Mouse (Mus musculus): ENCODE results near the gene Adssl1.
A peak's percentile ranks its signal among the peaks of the same experiment; 100 is the strongest.

Gene Adssl1

DNA sequence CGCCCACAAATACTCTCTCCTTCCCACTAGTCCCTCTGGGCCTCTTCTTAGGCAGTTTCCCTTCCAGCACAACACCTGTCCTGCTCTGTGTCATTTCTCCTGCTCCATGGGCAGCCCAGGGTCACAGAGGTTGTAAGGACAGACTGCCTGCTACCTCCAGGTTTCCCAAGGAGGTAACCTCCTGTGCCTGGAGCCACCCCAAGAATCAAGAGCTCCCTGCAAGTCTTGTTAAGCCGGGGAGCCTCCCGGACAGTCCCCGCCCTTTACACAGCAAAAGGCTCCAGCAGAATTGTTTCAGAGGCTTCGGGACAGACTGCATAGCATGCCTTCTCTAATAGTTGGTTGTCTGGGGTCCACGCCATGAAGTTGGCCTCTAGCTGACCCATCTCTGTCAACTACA lies 6.6 kb downstream of the Adssl1 start:
- no peak for DNase-seq

- DNase-seq: no peak
These were observed 7.4 kb downstream of the Adssl1 start for GRCm38 (mm10) chr12:112627097-112627881.

GRCm38 (mm10) chr12:112628197-112628596 lies 8.4 kb downstream of the Adssl1 start:
- no peak for DNase-seq

DNA sequence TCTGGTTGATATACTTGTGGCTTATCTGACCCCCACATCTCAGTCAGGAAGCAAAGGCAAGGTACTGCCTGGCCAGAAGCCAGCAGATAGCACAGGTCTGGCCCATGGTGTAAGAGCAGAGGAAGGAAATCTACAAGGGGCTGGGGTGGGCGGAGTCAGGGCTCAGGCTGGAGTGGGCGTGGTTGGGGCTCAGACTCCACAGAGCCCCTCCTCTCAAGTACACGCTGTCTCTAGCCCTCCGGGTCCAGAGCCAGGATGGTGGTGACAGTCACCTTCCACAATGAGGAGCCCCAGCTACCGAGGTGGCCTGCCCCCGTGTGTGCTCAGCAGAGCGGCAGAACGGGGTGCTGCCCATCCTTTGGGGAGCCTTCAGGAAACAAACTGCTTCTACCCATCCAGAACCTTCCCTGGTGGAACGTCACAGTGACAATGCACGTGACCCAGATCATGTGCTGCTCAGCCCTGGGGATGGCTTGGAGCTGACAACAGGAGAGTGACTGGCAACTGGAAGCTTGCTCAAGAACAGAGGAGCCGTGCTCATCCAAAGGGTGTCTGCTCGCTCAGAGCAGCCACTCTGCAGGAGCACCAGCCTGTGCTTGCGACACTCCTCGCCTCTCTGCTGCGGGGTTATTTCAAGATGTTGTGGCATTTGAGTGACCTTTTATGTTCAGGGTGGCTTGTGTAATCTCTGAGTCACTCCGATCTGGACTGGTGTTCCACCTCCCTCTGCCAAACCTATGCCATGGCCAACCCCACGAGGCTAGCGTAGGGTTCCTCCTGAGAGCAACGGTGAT lies 9.3 kb downstream of the Adssl1 start:
- peak; percentile 49 to 63 for DNase-seq

DNA sequence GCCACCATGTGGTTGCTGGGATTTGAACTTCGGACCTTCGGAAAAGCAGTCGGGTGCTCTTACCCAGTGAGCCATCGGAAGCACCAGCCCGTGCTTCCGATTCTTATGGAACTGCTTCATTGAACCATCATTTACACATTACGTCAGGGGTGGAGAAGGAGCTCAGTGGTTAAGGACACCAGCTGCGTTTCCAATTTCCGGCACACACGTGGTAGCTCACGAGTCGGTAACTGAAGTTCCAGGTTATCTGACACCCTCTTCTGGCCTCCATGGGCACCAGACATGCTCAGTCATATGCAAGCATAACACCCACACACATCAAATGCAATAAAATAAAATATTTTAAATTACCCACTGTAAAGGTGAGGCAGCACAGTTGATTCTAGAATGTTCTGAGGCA lies 10.2 kb downstream of the Adssl1 start:
- DNase-seq: no peak

GRCm38 (mm10) chr12:112630796-112631195 lies 11.0 kb downstream of the Adssl1 start:
- DNase-seq: no peak

GRCm38 (mm10) chr12:112631472-112631871 lies 11.6 kb downstream of the Adssl1 start:
- DNase-seq: no peak

- DNase-seq: no peak
These were observed 12.4 kb downstream of the Adssl1 start for GRCm38 (mm10) chr12:112632084-112632777.

- DNase-seq: no peak
These were observed 13.1 kb downstream of the Adssl1 start for GRCm38 (mm10) chr12:112632907-112633306.

GRCm38 (mm10) chr12:112633686-112634085 lies 13.8 kb downstream of the Adssl1 start:
- no peak for DNase-seq

GRCm38 (mm10) chr12:112639526-112639925 lies 19.7 kb downstream of the Adssl1 start:
- DNase-seq: peak in 1 of 2 experiments; percentile 30

GRCm38 (mm10) chr12:112643126-112643525 lies 23.3 kb downstream of the Adssl1 start:
- no peak for DNase-seq

DNA sequence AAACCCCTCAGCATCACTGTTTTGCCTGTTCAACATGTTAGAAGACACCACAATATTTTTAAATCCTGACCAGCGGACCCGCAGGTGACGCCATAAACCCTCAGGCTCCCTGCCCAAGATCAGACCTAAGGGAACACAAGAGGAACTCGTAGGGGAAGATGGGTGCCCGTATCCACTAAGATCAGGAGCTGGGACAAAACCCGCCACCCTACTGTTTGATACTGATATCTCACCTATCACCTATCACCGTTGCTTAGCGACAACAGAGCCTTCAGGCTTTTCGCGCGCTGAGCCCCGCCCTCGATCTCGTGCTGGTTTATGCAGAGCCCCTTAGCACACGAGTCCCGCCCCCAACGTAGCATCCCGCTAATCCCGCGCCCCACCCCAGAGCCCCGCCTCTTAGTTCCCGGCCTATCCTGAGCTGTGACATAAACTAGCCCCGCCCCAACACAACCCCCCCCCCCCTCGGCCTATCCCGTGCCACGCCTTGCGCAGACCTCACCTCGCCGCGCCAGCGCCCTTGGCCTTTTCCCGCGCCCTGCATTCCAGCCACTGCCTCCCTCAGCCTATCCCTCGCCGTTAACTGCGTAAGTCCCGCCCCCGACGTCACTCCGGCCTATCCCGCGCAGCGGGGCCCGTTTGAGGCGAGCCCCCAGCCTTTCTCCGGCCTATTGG lies 24.5 kb downstream of the Adssl1 start, which contains the start of gene Siva1:
TSS of gene Siva1 (plus strand) at position 500 of the 675 bp plus-strand sequence.
- peak; percentile 98 to 99 for DNase-seq

DNA sequence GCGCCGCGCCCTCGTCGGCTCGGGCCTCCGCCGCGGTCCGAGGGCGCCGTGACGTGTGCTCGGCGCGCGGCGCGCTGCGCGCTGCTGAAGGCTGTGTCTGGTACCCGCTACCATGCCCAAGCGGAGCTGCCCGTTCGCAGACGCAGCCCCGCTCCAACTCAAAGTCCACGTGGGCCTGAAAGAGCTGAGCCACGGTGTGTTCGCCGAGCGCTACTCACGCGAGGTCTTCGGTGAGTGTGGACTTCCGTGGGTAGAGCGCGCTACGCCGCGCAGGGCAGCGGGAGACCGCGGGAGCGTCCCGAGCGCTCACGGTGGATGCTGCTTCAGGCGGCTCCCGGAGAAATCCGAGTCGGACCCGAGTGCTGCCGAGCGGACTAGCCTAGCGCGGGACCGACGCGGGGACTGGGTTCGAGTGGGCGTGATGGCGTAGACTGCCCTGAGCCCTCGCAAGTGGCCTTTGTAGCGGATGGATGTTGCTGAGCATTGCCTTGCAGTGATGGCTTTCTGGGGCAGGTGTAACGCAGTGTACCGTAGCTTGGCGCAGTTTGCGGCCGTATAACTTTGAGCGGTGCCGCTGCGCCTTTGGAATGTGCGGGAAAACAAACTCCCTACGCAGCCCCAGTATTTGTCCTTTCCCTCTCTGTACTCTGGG lies 25.1 kb downstream of the Adssl1 start:
- no peak for DNase-seq

- DNase-seq: no peak
These were observed 26.3 kb downstream of the Adssl1 start for GRCm38 (mm10) chr12:112646139-112646538.

- DNase-seq: no peak
These were observed 28.2 kb downstream of the Adssl1 start for GRCm38 (mm10) chr12:112648081-112648480.

DNA sequence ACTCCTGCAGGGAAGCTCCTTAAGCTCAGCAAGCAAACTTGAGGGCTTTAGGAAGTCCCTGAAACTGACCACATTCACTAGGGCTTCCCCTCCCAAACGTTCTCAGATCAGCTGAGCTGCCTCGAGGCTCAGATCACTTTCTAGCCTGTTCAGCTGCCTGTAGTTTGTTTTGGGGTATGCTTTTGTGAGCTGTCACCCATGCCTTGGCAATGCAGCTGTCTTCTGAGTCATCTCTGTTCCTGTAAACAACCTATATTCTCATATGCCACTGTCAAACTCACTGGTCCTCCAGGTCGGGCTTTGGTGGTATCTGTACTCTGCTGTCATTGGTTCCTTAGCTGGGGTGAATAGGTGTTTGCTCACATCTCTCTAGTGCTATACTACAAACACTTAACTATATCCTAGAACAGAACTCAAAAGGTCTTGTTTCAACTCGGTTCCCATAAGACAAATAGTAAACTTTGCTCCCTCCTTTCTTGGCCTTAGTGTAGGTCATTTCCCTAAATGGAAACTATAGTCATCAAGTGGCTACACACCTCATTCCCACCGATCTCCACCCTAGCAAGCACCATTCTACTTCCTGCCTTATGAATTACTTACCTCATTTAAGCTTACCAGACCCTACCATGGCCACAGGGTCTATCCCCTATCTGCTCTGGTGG lies 32.1 kb downstream of the Adssl1 start:
- DNase-seq: no peak

GRCm38 (mm10) chr12:112653157-112653824 lies 33.4 kb downstream of the Adssl1 start:
- DNase-seq: peak; percentile 52 to 58

GRCm38 (mm10) chr12:112654076-112654475 lies 34.2 kb downstream of the Adssl1 start:
- DNase-seq: no peak

- DNase-seq: no peak
These were observed 38.8 kb downstream of the Adssl1 start for GRCm38 (mm10) chr12:112658619-112659018.

DNA sequence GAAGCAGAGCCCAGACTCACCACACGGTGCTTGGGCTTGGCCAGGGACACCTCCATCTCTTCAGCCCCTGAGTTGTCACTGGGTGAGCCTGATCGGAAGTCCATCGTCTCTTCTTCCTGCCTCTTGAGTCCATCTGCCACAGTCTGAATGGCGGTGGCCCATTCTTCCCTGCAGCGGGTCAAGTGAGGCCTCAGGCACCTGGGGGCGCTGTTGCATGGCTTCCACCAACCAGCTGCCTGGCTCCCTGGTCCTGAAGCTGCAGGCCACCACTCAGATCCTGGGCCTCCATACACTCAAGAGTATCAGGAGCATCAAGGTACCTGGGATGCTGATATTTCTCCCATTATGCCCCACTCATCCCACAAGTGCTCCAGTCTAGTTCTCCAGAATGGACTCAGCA lies 39.3 kb downstream of the Adssl1 start:
- no peak for DNase-seq

Measured in thymus, adult 18-20 months (tissue).